Mouse (Mus musculus) naive thymus-derived CD4-positive, alpha-beta T cell, adult 2 months (primary cell): Measurements from ENCODE around the gene Irak3.

Experiments used
- DNase-seq: peaks from one replicate; pipeline ENCODE4 v3.0.0-alpha.2; 2011; ENCODE audit warnings: low read depth

Irak3 gene

GRCm38 (mm10) chr10:120097564-120097963 is 104.4 kb downstream of the Irak3 start:
- DNase-seq: no peak

- DNase-seq: no peak
These were observed 106.2 kb downstream of the Irak3 start for GRCm38 (mm10) chr10:120095716-120096115.

DNA sequence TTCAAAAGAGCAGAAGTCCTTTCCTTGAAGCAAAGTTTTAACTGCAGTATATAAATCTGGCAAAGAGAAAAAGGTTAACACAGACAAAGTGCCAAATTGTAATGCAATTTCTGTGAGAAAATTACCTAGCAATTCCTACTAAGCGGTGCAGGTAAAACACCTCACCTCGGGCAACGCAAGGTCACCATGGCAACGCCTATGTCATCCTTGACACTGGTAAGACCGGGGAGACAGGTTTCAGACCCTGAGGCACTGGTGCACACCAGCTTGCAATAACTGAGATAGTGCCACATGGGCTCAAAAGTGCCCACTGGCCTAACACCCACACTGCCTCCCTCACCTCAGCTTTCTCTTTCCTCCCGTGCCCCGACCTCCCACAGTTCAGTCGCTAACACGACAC is 106.8 kb downstream of the Irak3 start:
- no peak for DNase-seq

- no peak for DNase-seq
These were observed 109.4 kb downstream of the Irak3 start for GRCm38 (mm10) chr10:120092548-120092947.
